Mouse (Mus musculus) liver, adult 2 months (tissue): ENCODE data around the gene Rasa2. TPM values are rescaled to one million over a fixed set of nuclear protein-coding genes. Genes with fewer than 3 reads are reported as not detected.

Experiments used
- DNase-seq: peaks from one replicate; pipeline ENCODE4 v3.0.0-alpha.2; 2011; ENCODE audit warnings: low read depth, low spot score; ENCODE audit errors: extremely low read depth
- H3K27ac ChIP-seq: fragments of 200-500 bp; replicated peaks from 2 replicates; pipeline ENCODE4 v1.5.1; 2012; ENCODE audit warnings: low read depth, mild to moderate bottlenecking, control low read depth, inconsistent platforms, low read length; ENCODE audit not compliant: insufficient read depth
- H3K27me3 ChIP-seq: fragments of 200-500 bp; 2 replicates; pipeline ENCODE4 v1.6.1; 2012; ENCODE audit warnings: mild to moderate bottlenecking, moderate library complexity, low read length, inconsistent platforms; ENCODE audit not compliant: control insufficient read depth, insufficient read depth
- H3K36me3 ChIP-seq: fragments of 200-500 bp; 2 replicates; pipeline ENCODE4 v1.6.1; 2012; ENCODE audit warnings: low read length, inconsistent platforms; ENCODE audit not compliant: control insufficient read depth, insufficient read depth
- H3K4me1 ChIP-seq: fragments of 200-500 bp; 2 replicates; pipeline ENCODE4 v1.6.1; 2011; ENCODE audit warnings: low read length; ENCODE audit not compliant: control insufficient read depth, insufficient read depth
- H3K4me3 ChIP-seq: fragments of 200-500 bp; 2 replicates; pipeline ENCODE4 v1.5.1; 2011; ENCODE audit warnings: low read depth, mild to moderate bottlenecking, control low read depth, low read length, moderate library complexity; ENCODE audit not compliant: insufficient read depth
- H3K79me2 ChIP-seq: fragments of 200-500 bp; 2 replicates; pipeline ENCODE4 v1.6.1; 2012; ENCODE audit warnings: inconsistent platforms, mild to moderate bottlenecking, low read length, moderate library complexity; ENCODE audit not compliant: control insufficient read depth, insufficient read depth
- H3K9ac ChIP-seq: fragments of 200-500 bp; 2 replicates; pipeline ENCODE4 v1.6.1; 2012; ENCODE audit warnings: low read depth, mild to moderate bottlenecking, control low read depth, inconsistent platforms, low read length
- CTCF ChIP-seq: fragments of 200-500 bp; IDR thresholded peaks from 2 replicates; pipeline ENCODE4 v1.5.1; 2011; ENCODE audit warnings: low read depth, low read length, control low read depth
- POLR2A ChIP-seq: fragments of 200-500 bp; IDR thresholded peaks from 2 replicates; pipeline ENCODE4 v1.6.1; 2011; ENCODE audit warnings: low read length, control low read depth; ENCODE audit not compliant: insufficient read depth; ENCODE audit errors: extremely low read depth
- WGBS: fragments of 180-500 bp; shearing (Covaris S2); methylation state at CpG from one replicate; pipeline ENCODE4 v1.1.7; 2018; 5-methylcytosine and 5-hydroxymethylcytosine counted together
- polyA plus RNA-seq: library from polyadenylated mRNA; depleted of rRNA; stranded (reverse); fragments of >200 nt; gene quantifications from 2 replicates; pipeline ENCODE4 v1.2.3, GENCODE M21; 2012
- total RNA-seq: library from RNA; depleted of rRNA; stranded (reverse); fragments of >200 nt; gene quantifications from 2 replicates; pipeline ENCODE4 v1.2.3, GENCODE M21; 2014

Rasa2 gene
- total and polyA plus RNA-seq, 2 experiments = 0.38 to 1.7 TPM

GRCm38 (mm10) chr9:96517429-96517828 is 114.0 kb downstream of the Rasa2 start:
- DNase-seq = peak; percentile 9
- TF ChIP-seq POLR2A = no peak
- 40% methylated on average over 4 of the region's 4 CpGs for WGBS

GRCm38 (mm10) chr9:96516806-96517205 is 114.6 kb downstream of the Rasa2 start:
- no peaks in the 10 kb centered on the region for H3K79me2 ChIP-seq
- H3K4me1 ChIP-seq = no peaks in the 10 kb centered on the region
- no peak for DNase-seq
- no peak overlapping the region for H3K4me3 ChIP-seq
- TF ChIP-seq CTCF (no peak), POLR2A (no peak)
- H3K27ac ChIP-seq = no peak overlapping the region
- H3K36me3 ChIP-seq = no peaks in the 10 kb centered on the region
- no peak overlapping the region for H3K9ac ChIP-seq
- H3K27me3 ChIP-seq = no peaks in the 10 kb centered on the region; the same call in 1 of the 2 replicates
- 68% methylated on average over 3 of the region's 3 CpGs for WGBS

More at GRCm38 (mm10) chr9:96517429-96517828, 114.0 kb downstream of the Rasa2 start:
- H3K36me3 ChIP-seq = no peaks in the 10 kb centered on the region
- no peaks in the 10 kb centered on the region for H3K79me2 ChIP-seq
- no peaks in the 10 kb centered on the region; the same call in 1 of the 2 replicates for H3K27me3 ChIP-seq
- H3K27ac ChIP-seq = no peak overlapping the region
- H3K9ac ChIP-seq = no peak overlapping the region
- no peaks in the 10 kb centered on the region for H3K4me1 ChIP-seq
- no peak overlapping the region for H3K4me3 ChIP-seq

GRCm38 (mm10) chr9:96515737-96516136 is 115.7 kb downstream of the Rasa2 start:
- no peaks in the 10 kb centered on the region for H3K36me3 ChIP-seq
- no peaks in the 10 kb centered on the region for H3K79me2 ChIP-seq
- DNase-seq = no peak
- no peak overlapping the region for H3K27ac ChIP-seq
- H3K4me3 ChIP-seq = no peak overlapping the region
- no peaks in the 10 kb centered on the region for H3K4me1 ChIP-seq
- no peak for TF ChIP-seq POLR2A
- TF ChIP-seq CTCF = no peak
- H3K27me3 ChIP-seq = no peaks in the 10 kb centered on the region; the same call in 1 of the 2 replicates
- H3K9ac ChIP-seq = no peak overlapping the region
- WGBS = 88% methylated on average over 5 of the region's 5 CpGs

GRCm38 (mm10) chr9:96514278-96514677 is 117.1 kb downstream of the Rasa2 start:
- no peak for DNase-seq
- Histone ChIP-seq H3K27ac (no peak overlapping the region), H3K4me1 (no peaks in the 10 kb centered on the region), H3K4me3 (no peak overlapping the region), H3K27me3 (no peaks in the 10 kb centered on the region; the same call in 1 of the 2 replicates), H3K79me2 (no peaks in the 10 kb centered on the region), H3K36me3 (no peaks in the 10 kb centered on the region), H3K9ac (no peak overlapping the region)
- 82% methylated on average over 5 of the region's 5 CpGs for whole genome bisulfite sequencing
- TF ChIP-seq POLR2A (no peak), CTCF (no peak)

- WGBS = 51% methylated on average over 10 of the region's 10 CpGs
- Histone ChIP-seq H3K9ac (no peak overlapping the region), H3K36me3 (no peaks in the 10 kb centered on the region), H3K27ac (no peak overlapping the region), H3K27me3 (no peaks in the 10 kb centered on the region), H3K79me2 (no peaks in the 10 kb centered on the region), H3K4me1 (no peaks in the 10 kb centered on the region), H3K4me3 (no peak overlapping the region)
- no peak for TF ChIP-seq CTCF
- TF ChIP-seq POLR2A = no peak
- no peak for DNase-seq
Measured at GRCm38 (mm10) chr9:96506011-96506498, 125.4 kb downstream of the Rasa2 start.

- no peak for DNase-seq
- Histone ChIP-seq H3K4me3 (no peak overlapping the region), H3K4me1 (no peaks in the 10 kb centered on the region), H3K27me3 (no peaks in the 10 kb centered on the region), H3K36me3 (no peaks in the 10 kb centered on the region), H3K79me2 (no peaks in the 10 kb centered on the region), H3K27ac (no peak overlapping the region), H3K9ac (no peak overlapping the region)
- 93% methylated on average over 4 of the region's 4 CpGs for WGBS
- TF ChIP-seq CTCF (no peak), POLR2A (no peak)
Measured at GRCm38 (mm10) chr9:96505156-96505555, 126.3 kb downstream of the Rasa2 start.
